Mouse (Mus musculus): ENCODE measurements around the gene 4930503E14Rik.

Gene 4930503E14Rik

DNA sequence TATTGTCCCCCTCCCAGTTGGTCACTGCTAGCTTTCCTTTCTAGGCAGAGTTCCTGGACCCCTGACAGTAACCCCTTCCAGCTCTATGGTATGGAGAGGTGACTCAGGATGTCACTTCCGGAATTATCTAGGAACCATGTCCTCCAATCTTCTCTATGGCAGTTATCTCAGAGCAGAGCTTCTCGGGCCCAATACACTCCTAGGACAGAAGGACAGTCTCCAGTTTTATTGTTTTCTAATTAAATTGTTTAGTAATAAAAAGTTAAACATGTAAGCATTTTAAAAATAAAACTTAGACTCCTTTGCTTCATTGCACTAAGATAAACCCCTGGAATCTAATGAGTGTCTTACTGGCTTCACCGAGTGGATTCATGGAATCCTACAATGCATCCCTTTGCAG is at the start of gene 4930503E14Rik:
Gene 4930503E14Rik (minus strand): TSS at position 101 of the 400 bp plus-strand sequence.
- WGBS, result 89% methylated on average over 3 of the region's 3 CpGs

DNA sequence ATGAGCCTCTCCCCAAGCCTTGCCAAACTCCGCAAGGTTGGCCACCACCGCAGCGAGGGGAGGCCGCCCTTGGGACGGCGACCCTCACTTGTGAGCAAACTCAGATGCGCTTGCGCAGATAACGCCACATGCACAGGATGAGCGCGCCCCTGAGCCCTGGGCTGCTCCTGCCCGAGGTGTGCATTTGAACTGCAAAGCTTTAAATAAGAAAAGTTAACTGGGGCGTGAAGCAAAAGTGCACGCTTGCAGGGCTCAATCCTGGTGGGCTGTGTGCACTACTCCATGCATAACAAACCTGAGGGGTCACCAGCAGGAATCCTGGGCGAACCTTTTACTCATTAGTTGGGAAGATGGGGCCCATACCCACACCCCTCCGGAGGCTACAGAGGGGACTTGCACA is 35.0 kb upstream of the 4930503E14Rik start:
- 86% methylated on average over 16 of the region's 16 CpGs for WGBS

DNA sequence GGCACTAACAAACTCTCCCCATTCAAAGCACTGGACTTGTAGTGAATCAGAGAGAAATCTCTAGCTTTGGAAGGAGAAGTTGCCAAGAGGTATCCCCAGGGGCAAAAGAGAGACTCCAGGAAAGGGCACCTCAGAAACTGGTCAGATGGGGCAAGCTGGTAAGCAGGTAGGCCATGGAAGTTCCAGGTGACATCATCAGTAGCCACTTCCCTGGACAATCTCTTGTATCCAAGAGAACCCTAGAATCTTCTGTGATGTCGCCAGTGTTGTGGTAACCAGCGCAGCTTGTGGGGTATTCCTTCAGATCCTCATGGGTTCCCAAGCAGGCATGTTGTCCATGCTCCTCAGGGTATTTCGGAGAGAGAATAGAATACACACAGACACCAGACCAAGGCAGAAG is 15.7 kb downstream of the 4930503E14Rik start, which contains the start of gene Gm8212:
Gene Gm8212 (plus strand): TSS at position 301 of the 400 bp plus-strand sequence.
- 90% methylated on average over 2 of the region's 3 CpGs for WGBS

DNA sequence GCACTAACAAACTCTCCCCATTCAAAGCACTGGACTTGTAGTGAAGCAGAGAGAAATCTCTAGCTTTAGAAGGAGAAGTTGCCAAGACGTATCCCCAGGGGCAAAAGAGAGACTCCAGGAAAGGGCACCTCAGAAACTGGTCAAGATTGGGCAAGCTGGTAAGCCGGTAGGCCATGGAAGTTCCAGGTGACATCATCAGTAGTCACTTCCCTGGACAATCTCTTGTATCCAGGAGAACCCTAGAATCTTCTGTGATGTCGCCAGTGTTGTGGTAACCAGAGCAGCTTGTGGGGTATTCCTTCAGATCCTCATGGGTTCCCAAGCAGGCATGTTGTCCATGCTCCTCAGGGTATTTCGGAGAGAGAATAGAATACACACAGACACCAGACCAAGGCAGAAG is 89.5 kb downstream of the 4930503E14Rik start, which contains the start of gene Gm3327:
Gene Gm3327 (plus strand): TSS at position 301 of the 400 bp plus-strand sequence.
- WGBS, result 88% methylated on average over 3 of the region's 4 CpGs

All from cerebral cortex, adult 2 months (tissue).